Mouse (Mus musculus): ENCODE results near the gene Mxd1.

GRCm38 (mm10) chr6:86598742-86599193, 70.2 kb downstream of the Mxd1 start:
- no peak for TF ChIP-seq CTCF (IDR thresholded peaks at IDR 0.05; ENCODE audit: insufficient read depth, low read length)
- TF ChIP-seq POLR2A (IDR thresholded peaks at IDR 0.05; ENCODE audit: borderline replicate concordance, extremely low read depth, low read depth, low read length), result no peak
